Mouse (Mus musculus): Measurements from ENCODE around the gene Uvrag.

GRCm38 (mm10) chr7:98875390-98875990 is 265.5 kb downstream of the Uvrag start:
- TF ChIP-seq POLR2A (IDR thresholded peaks at IDR 0.05; ENCODE audit: low read depth, low read length) (no peak), CTCF (IDR thresholded peaks at IDR 0.05; ENCODE audit: extremely low read depth, insufficient read depth, insufficient read length, insufficient replicate concordance) (no peak)
